Mouse (Mus musculus): ENCODE measurements around the gene Jdp2. TPM values are rescaled to one million over a fixed set of nuclear protein-coding genes. Genes with fewer than 3 reads are reported as not detected.

Gene Jdp2
- 10 to 100 TPM; 83.7 to 89.9 TPM for total RNA-seq (2023)

GRCm38 (mm10) chr12:85598611-85599477, at the start of gene Jdp2:
Gene Jdp2 (plus strand): TSS chr12:85599027.

DNA sequence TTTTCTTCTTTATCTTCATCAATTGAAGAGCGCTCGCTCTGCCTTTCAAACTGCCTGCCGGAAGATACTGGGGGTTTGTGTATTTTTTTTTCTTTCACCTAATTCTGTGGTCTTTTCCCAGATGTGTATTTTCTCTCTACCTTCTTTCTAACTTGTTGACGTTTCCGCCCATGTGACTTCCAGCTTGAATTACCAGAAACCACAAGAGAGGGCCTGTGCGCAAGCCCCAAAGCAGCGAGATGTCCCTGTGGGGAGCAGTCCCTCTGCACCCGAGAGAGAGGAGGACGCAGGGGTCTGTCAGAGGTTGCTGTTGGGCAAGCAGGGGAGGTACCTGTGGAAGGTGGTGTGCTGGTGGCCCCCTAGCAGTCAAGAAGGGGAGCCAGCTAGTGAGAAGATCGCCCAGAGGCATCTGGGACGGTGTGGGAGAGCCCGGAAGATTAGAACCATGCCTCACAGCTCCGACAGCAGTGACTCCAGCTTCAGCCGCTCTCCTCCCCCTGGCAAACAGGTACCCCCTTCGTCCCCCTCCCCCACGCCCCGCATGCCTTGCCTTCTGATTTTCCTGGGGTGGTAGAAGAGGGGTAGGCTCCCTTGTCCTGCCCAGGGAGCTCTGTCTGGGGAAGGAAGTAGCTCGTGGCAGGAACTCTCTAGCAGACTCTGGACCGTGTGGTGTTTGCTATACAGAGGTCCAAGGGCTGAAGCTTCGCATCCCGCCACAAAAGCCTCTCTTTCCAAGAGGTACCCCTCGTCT, 87.8 kb downstream of the Jdp2 start, which contains the start of gene Batf:
Gene Batf (plus strand): TSS at position 204 of the 751 bp plus-strand sequence.

Other genes starting within 250 kb of the Jdp2 start
- gene Tmed10, start 224.2 kb upstream of the Jdp2 start, total RNA-seq (2023): 100 to 1,000 TPM; 194 to 208 TPM
- 1,000 to 10,000 TPM; 2,787 to 3,963 TPM for gene Fos, start 125.1 kb upstream of the Jdp2 start, total RNA-seq (2023)
- gene Batf, start 87.6 kb downstream of the Jdp2 start, total RNA-seq (2023): 10 to 100 TPM; 12.2 to 17.4 TPM
- gene Flvcr2, start 147.5 kb downstream of the Jdp2 start, total RNA-seq (2023): not detected
- 10 to 100 TPM; 13.2 to 17.4 TPM for gene Erg28, start 225.5 kb downstream of the Jdp2 start, total RNA-seq (2023)
- 10 to 100 TPM; 10.6 to 14.9 TPM for gene Ttll5, start 225.6 kb downstream of the Jdp2 start, total RNA-seq (2023)

Data from neutrophil, adult 59 days (primary cell).